Mouse (Mus musculus): ENCODE measurements around the gene Wwtr1.

The Wwtr1 gene

GRCm38 (mm10) chr3:57448445-57448844, 127.3 kb downstream of the Wwtr1 start:
- peak; percentile 34 for DNase-seq (ENCODE audit: low read depth)

DNA sequence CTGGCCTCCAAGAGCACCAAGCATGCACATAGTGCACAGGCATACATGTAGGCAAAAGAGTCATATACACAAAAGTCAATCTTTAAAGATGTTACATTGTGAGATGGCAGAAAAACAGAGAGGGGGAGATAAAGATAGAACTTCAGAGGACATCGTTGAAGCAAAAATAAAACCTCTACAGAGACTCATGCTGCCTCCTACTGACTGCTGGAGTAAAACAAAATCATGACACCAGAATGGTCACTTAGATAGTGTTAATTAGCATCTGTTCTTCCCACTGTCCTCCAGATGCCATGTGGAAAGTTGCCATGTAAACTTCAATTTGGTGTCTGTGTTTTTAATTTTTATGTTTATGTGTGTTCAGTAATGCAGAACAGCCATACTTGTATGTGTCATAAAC, 127.8 kb downstream of the Wwtr1 start:
- no peak for DNase-seq (ENCODE audit: low read depth)

DNA sequence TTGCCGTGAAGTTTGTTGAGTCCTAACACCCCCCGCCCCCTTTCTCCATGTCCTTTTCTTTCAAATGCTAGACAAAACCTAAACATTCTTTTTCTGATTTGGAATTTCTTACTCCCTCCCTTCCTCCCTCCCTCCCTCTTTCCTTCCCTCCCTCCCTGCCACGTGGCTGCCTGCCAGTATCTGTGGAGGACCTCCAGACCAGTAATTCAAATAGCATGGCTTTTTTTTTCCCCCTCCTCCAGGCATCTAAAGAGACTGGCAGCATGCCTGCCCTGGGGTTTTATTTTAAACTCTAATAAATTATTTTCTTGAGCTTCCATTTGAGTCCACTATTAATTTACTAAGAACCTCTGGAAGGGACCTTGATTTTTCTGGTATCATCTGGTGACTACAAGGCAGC, 130.0 kb downstream of the Wwtr1 start:
- no peak for DNase-seq (ENCODE audit: low read depth)

DNA sequence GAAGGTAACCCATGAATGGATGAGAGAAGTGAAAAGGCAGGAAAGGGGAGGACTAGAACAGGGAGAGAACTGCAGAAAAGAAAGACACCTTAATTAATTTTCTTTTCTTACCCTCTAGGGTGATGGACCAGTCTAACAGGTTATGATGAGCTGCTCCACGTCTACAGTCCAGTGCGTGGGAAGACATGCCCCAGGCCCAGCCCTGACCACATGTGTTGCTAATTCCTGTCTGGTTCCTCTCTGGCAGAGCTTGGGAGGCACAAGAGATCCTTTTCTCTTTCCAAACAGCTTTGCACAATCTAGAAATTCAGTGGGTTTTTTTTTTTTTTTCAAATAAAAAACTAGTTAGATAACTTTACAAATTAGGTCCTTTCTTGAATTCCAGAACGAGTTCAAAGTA, 134.8 kb downstream of the Wwtr1 start:
- DNase-seq (ENCODE audit: low read depth) = no peak

DNA sequence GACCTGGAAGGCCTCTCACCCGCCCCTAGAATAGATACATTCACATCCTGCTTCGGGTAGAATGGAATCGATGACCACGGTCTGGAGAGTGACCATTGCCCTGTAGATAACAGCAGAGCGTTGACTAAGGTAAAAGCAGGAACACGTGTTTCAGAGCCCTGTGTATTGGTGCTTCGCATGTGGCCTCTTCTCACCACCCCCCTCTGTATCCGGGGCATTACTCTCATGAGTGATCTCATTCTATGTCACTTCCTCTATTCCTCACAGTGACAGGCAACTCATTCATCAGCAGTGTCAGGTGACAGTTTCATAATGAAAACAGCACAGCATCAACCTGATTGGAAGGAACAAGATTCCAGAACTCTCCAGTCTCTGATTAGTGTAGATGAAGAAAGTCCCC, 140.3 kb downstream of the Wwtr1 start:
- no peak for DNase-seq (ENCODE audit: low read depth)

DNA sequence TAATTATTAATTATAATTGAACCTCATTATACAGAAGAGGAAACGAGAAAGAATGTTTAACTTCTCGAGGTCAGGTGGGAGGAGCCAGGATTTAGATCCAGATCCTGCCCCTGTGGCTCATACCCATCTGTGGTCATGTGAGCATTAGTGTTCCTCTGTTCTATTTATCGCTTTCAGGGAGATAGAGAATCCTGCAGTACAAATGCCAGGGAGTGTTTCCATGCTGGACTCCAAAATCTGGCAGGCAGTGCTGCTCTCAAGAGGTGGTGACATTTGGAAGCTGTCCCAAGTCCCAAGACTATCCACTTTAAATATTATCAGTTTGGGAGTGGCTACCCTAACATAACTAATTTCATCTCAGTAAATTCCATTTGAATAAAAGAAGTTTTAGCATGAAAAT, 144.0 kb downstream of the Wwtr1 start:
- no peak for DNase-seq (ENCODE audit: low read depth)

DNA sequence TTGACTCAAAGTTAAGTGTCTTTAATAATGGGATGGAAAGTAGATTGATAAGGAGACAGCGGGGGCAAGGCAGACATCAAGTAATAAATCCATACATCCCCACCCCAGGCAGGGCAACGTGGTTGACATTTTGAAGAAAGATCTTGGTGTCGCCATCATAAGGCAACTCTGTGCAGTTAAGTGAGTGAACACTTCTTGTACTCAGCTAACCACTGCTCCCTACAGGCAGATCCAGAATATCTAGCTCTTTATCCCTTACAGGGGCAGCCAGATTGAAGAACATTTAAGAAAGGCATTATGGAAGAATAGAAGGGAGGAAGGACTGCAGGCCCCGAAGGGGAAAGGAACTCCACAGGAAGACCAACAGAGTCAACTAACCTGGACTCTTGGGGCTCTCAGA, 146.2 kb downstream of the Wwtr1 start:
- DNase-seq (ENCODE audit: low read depth) = no peak

DNA sequence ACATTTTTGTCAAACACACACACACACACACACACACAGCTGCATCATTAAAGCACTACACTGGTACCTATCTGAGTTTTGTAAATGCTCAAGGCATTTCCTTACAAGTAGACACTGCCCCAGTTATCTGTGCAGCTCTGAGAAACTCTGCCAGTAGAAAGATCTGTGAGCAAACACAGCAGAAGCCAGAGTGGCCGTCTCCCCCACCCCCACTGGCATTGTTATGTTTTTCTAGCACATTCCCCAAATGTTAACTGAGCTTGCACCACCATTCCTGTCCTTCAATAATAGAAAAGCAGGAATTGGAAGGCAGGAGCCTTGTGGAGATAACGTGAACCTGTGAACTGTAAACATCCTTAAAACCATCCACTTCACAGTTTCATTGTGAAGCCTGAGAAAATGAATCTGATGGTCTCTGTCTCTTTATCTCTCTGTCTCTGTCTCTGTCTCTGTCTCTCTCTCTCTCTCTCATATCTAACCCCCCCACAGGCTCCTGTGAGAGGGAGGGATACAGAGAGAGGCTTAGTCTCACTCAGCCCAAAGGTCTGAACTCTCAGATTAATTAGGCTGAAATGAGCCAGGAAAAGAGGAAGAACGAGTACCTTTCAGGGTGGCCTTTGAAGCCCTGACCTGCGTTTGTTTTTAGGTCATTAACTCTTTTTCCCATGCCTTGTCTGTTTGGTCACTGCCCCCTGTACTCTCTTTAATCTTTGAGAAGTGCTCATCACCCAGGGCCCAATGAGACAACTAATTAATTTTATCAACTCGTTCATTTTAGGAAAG, 146.8 kb downstream of the Wwtr1 start:
- no peak for DNase-seq (ENCODE audit: low read depth)

- DNase-seq (ENCODE audit: low read depth) = no peak
These were observed 149.4 kb downstream of the Wwtr1 start for GRCm38 (mm10) chr3:57426351-57426750.

- no peak for DNase-seq (ENCODE audit: low read depth)
These were observed 150.5 kb downstream of the Wwtr1 start, which contains the start of gene Tm4sf4 for GRCm38 (mm10) chr3:57425089-57425730. TSS of gene Tm4sf4 (plus strand) at chr3:57425314.

GRCm38 (mm10) chr3:57420660-57421059, 155.1 kb downstream of the Wwtr1 start:
- DNase-seq (ENCODE audit: low read depth) = no peak

GRCm38 (mm10) chr3:57420233-57420632, 155.5 kb downstream of the Wwtr1 start:
- DNase-seq (ENCODE audit: low read depth) = no peak

- DNase-seq (ENCODE audit: low read depth) = peak; percentile 47
These were observed 164.2 kb downstream of the Wwtr1 start for GRCm38 (mm10) chr3:57411535-57411934.
